Mouse (Mus musculus): ENCODE data around the gene Rsph10b.

The Rsph10b gene

GRCm38 (mm10) chr5:143936156-143936555 is 3.3 kb downstream of the Rsph10b start:
- DNase-seq (ENCODE audit: low spot score): no peak

GRCm38 (mm10) chr5:143941588-143941987 is 8.8 kb downstream of the Rsph10b start:
- DNase-seq (ENCODE audit: low spot score): no peak

GRCm38 (mm10) chr5:143943231-143944125 is 10.6 kb downstream of the Rsph10b start:
- peak; percentile 76 for DNase-seq (ENCODE audit: low spot score)

- DNase-seq (ENCODE audit: low spot score): no peak
Observed at GRCm38 (mm10) chr5:143948361-143948760, 15.5 kb downstream of the Rsph10b start.

- no peak for DNase-seq (ENCODE audit: low spot score)
Observed at GRCm38 (mm10) chr5:143950016-143950415, 17.2 kb downstream of the Rsph10b start.

GRCm38 (mm10) chr5:143957101-143957500 is 24.3 kb downstream of the Rsph10b start:
- no peak for DNase-seq (ENCODE audit: low spot score)

GRCm38 (mm10) chr5:143959551-143959950 is 26.7 kb downstream of the Rsph10b start:
- no peak for DNase-seq (ENCODE audit: low spot score)

- no peak for DNase-seq (ENCODE audit: low spot score)
Observed at GRCm38 (mm10) chr5:143961176-143961575, 28.3 kb downstream of the Rsph10b start.

- DNase-seq (ENCODE audit: low spot score): no peak
Observed at GRCm38 (mm10) chr5:143965586-143966345, 32.9 kb downstream of the Rsph10b start.

- DNase-seq (ENCODE audit: low spot score): no peak
Observed at GRCm38 (mm10) chr5:143966671-143967070, 33.8 kb downstream of the Rsph10b start.

- DNase-seq (ENCODE audit: low spot score): no peak
Observed at GRCm38 (mm10) chr5:143972628-143973027, 39.8 kb downstream of the Rsph10b start.

GRCm38 (mm10) chr5:143974931-143975630 is 42.2 kb downstream of the Rsph10b start:
- peak; percentile 26 for DNase-seq (ENCODE audit: low spot score)

- no peak for DNase-seq (ENCODE audit: low spot score)
Observed at GRCm38 (mm10) chr5:143975631-143975933, 42.7 kb downstream of the Rsph10b start.

- DNase-seq (ENCODE audit: low spot score): no peak
Observed at GRCm38 (mm10) chr5:143976232-143976631, 43.4 kb downstream of the Rsph10b start.

- no peak for DNase-seq (ENCODE audit: low spot score)
Observed at GRCm38 (mm10) chr5:143976726-143977431, 44.0 kb downstream of the Rsph10b start.

- DNase-seq (ENCODE audit: low spot score): no peak
Observed at GRCm38 (mm10) chr5:143980858-143981257, 48.0 kb downstream of the Rsph10b start.

- DNase-seq (ENCODE audit: low spot score): no peak
Observed at GRCm38 (mm10) chr5:143982361-143982760, 49.5 kb downstream of the Rsph10b start.

GRCm38 (mm10) chr5:143985381-143985780 is 52.5 kb downstream of the Rsph10b start:
- no peak for DNase-seq (ENCODE audit: low spot score)

- no peak for DNase-seq (ENCODE audit: low spot score)
Observed at GRCm38 (mm10) chr5:143987596-143987995, 54.8 kb downstream of the Rsph10b start.

GRCm38 (mm10) chr5:143989046-143989445 is 56.2 kb downstream of the Rsph10b start:
- peak; percentile 15 for DNase-seq (ENCODE audit: low spot score)

- no peak for DNase-seq (ENCODE audit: low spot score)
Observed at GRCm38 (mm10) chr5:143990086-143990485, 57.3 kb downstream of the Rsph10b start.

- no peak for DNase-seq (ENCODE audit: low spot score)
Observed at GRCm38 (mm10) chr5:143992661-143993060, 59.8 kb downstream of the Rsph10b start.

Measured in left cerebral cortex, adult 11 months (tissue).